Mouse (Mus musculus) embryonic facial prominence, embryonic 11.5 days (tissue): ENCODE data around the gene Polr1d. TPM values are rescaled to one million over a fixed set of nuclear protein-coding genes. Genes with fewer than 3 reads are reported as not detected.

Experiments
- ATAC-seq: fragments of 200-750 bp; cut with Nextera tagmentation; replicated peaks from 2 replicates; pipeline ENCODE4 v1.8.0; 2017; ENCODE audit warnings: low read depth; ENCODE audit not compliant: insufficient number of reproducible peaks, low FRiP score, low TSS enrichment
- DNase-seq: peaks from one replicate; pipeline ENCODE4 v3.0.0-alpha.2; 2015; ENCODE audit warnings: low spot score
- H3K27ac ChIP-seq: fragments of 300-500 bp; sonication (generic); replicated peaks from 2 replicates; pipeline ENCODE4 v1.5.1; 2014; ENCODE audit warnings: mild to moderate bottlenecking, low read depth, low read length, control low read depth
- H3K27me3 ChIP-seq: fragments of 300-500 bp; sonication (generic); 2 replicates; pipeline ENCODE4 v1.6.1; 2014; ENCODE audit warnings: mild to moderate bottlenecking, low read length, moderate library complexity, mixed read lengths; ENCODE audit not compliant: control insufficient read depth, insufficient read depth
- H3K36me3 ChIP-seq: fragments of 300-500 bp; sonication (generic); replicated peaks from 2 replicates; pipeline ENCODE4 v1.6.1; 2014; ENCODE audit warnings: low read depth, mild to moderate bottlenecking, low read length, moderate library complexity, mixed read lengths; ENCODE audit not compliant: control insufficient read depth, insufficient read depth
- H3K4me1 ChIP-seq: fragments of 300-500 bp; sonication (generic); 2 replicates; pipeline ENCODE4 v1.6.1; 2014; ENCODE audit warnings: low read length, mixed read lengths; ENCODE audit not compliant: control insufficient read depth, insufficient read depth
- H3K4me2 ChIP-seq: fragments of 300-500 bp; sonication (generic); 2 replicates; pipeline ENCODE4 v1.6.1; 2014; ENCODE audit warnings: low read depth, mild to moderate bottlenecking, control low read depth, low read length, moderate library complexity
- H3K4me3 ChIP-seq: fragments of 300-500 bp; sonication (generic); 2 replicates; pipeline ENCODE4 v1.5.1; 2014; ENCODE audit warnings: low read depth, low read length, control low read depth
- H3K9ac ChIP-seq: fragments of 300-500 bp; sonication (generic); replicated peaks from 2 replicates; pipeline ENCODE4 v1.6.1; 2014; ENCODE audit warnings: mild to moderate bottlenecking, control low read depth, low read length
- H3K9me3 ChIP-seq: fragments of 300-500 bp; sonication (generic); replicated peaks from 2 replicates; pipeline ENCODE4 v1.6.1; 2016; ENCODE audit warnings: mild to moderate bottlenecking, low read length, inconsistent platforms, mixed read lengths; ENCODE audit not compliant: control insufficient read depth
- WGBS: fragments of 180-500 bp; shearing (Covaris S2); extraction: QIAGEN DNeasy Blood & Tissue Kit; methylation state at CpG from one replicate; pipeline ENCODE4 v1.1.7; 2014; 5-methylcytosine and 5-hydroxymethylcytosine counted together
- polyA plus RNA-seq: library from polyadenylated mRNA; unstranded; fragments of >200 nt; fragmentation: Nextera tagmentation; extraction: Ambion mirVana; gene quantifications from 2 replicates; pipeline ENCODE4 v1.2.1, GENCODE M21; 2014

The Polr1d gene
- polyA plus RNA-seq, 1 experiment from 2014 or later: 124 TPM

DNA sequence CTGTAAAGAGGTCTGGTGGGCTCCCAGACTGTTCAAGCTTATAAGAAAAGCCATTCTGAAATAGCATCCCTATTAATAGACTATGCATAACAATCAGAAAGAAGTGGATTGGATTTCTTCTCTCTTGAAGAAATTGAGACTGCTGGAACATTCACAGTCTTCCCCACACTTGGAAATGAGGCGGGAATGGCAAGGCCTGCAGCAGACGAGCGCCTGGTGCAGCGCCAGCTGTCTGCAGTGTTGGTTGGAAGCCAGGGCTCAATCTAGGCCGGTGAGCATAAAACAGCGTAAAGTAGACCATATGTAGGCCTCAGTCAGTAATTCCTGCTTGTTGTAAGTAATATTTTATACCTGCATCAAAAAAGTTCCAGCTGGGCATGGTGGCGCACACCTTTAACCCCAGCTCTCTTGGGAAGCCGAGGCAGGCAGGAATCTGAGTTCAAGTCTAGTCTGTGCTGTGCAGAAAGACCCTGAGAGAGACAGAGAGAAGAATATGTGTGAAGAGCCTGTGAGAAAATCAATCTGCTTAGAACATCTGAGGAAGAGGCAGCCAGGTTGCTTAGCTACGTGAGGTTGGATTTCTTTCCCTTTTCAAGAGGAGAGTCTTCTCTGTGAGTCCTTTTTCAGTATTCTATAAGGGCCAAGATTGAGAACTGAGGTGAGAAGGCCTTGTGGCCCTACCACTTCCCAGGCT is 8.5 kb downstream of the Polr1d start:
- whole genome bisulfite sequencing: 95% methylated on average over 9 of the region's 9 CpGs
- no peak for ATAC-seq

DNA sequence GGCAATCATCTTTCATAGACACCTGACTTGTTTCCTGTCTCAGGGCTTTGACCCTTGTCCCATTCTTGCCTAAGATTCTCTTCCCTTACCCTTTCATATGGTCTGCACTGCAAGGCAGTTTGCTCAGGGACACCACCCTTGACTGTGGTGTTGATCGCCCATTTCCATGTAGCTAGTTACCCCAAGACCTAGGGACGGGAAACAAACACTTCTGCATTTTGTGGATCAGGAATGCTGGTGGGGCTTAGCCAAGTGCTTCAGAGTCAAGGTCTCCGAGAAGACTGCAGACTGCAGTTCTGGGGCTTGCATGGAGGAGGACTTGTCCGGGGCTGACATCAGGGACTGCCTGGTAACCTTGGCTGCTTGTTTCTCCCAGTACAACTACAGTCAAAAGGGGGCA is 10.0 kb downstream of the Polr1d start:
- H3K36me3 ChIP-seq: no peaks in the 10 kb centered on the region
- H3K9ac ChIP-seq: no peak overlapping the region
- no peak for DNase-seq
- no peaks in the 10 kb centered on the region for H3K27me3 ChIP-seq
- no peaks in the 10 kb centered on the region for H3K4me1 ChIP-seq
- ATAC-seq: no peak
- no peaks in the 10 kb centered on the region for H3K9me3 ChIP-seq
- WGBS: 94% methylated on average over 4 of the region's 4 CpGs
- H3K4me2 ChIP-seq: no peak overlapping the region
- no peak overlapping the region for H3K4me3 ChIP-seq
- H3K27ac ChIP-seq: no peak overlapping the region

More for the DNA sequence above, 8.5 kb downstream of the Polr1d start:
- H3K9me3 ChIP-seq: no peaks in the 10 kb centered on the region
- no peak overlapping the region for H3K9ac ChIP-seq
- no peaks in the 10 kb centered on the region for H3K4me1 ChIP-seq
- DNase-seq: no peak
- no peak overlapping the region for H3K4me2 ChIP-seq
- H3K27me3 ChIP-seq: no peaks in the 10 kb centered on the region
- no peaks in the 10 kb centered on the region for H3K36me3 ChIP-seq
- H3K4me3 ChIP-seq: no peak overlapping the region
- H3K27ac ChIP-seq: no peak overlapping the region

DNA sequence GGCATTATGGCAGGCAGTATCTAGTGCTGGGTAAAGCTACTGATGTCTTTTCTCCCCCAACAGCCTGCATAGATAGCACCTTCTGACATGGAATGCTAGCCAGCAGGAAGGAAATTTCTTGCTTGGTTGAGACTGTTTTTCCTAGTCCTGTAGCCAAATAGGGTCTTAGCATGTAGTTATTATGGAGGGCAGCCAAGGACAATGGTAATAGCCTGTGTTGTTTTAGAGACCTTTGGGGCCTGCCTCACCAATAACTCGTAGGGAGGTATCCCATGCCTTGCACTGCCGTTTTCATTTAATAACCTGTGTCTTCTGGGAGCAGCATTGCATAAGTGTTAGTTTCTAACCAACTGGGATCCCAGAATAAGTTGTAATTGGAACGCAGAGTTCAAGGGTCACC is 13.0 kb downstream of the Polr1d start:
- 78% methylated on average over 3 of the region's 3 CpGs for WGBS
- Histone ChIP-seq H3K9me3 (no peaks in the 10 kb centered on the region), H3K36me3 (no peaks in the 10 kb centered on the region; the same call in 1 of the 2 replicates), H3K27me3 (no peaks in the 10 kb centered on the region), H3K9ac (no peak overlapping the region), H3K4me3 (no peak overlapping the region), H3K4me1 (no peaks in the 10 kb centered on the region), H3K27ac (no peak overlapping the region), H3K4me2 (no peak overlapping the region)
- DNase-seq: no peak
- no peak for ATAC-seq

GRCm38 (mm10) chr5:147090256-147090963 is 13.6 kb downstream of the Polr1d start:
- no peaks in the 10 kb centered on the region; the same call in 1 of the 2 replicates for H3K36me3 ChIP-seq
- H3K4me2 ChIP-seq: no peak overlapping the region
- H3K27ac ChIP-seq: no peak overlapping the region
- WGBS: 75% methylated on average over 11 of the region's 11 CpGs
- no peak overlapping the region for H3K9ac ChIP-seq
- no peaks in the 10 kb centered on the region for H3K9me3 ChIP-seq
- ATAC-seq: no peak
- no peak overlapping the region for H3K4me3 ChIP-seq
- H3K27me3 ChIP-seq: no peaks in the 10 kb centered on the region
- no peak for DNase-seq
- H3K4me1 ChIP-seq: no peaks in the 10 kb centered on the region

- H3K36me3 ChIP-seq: no peaks in the 10 kb centered on the region; the same call in 1 of the 2 replicates
- H3K27ac ChIP-seq: no peak overlapping the region
- H3K4me2 ChIP-seq: no peak overlapping the region
- H3K9ac ChIP-seq: no peak overlapping the region
- no peaks in the 10 kb centered on the region for H3K27me3 ChIP-seq
- WGBS: 98% methylated on average over 7 of the region's 7 CpGs
- H3K9me3 ChIP-seq: no peaks in the 10 kb centered on the region
- no peaks in the 10 kb centered on the region for H3K4me1 ChIP-seq
- no peak for DNase-seq
- no peak overlapping the region for H3K4me3 ChIP-seq
- ATAC-seq: no peak
Observed at GRCm38 (mm10) chr5:147092448-147092847, 15.6 kb downstream of the Polr1d start.

DNA sequence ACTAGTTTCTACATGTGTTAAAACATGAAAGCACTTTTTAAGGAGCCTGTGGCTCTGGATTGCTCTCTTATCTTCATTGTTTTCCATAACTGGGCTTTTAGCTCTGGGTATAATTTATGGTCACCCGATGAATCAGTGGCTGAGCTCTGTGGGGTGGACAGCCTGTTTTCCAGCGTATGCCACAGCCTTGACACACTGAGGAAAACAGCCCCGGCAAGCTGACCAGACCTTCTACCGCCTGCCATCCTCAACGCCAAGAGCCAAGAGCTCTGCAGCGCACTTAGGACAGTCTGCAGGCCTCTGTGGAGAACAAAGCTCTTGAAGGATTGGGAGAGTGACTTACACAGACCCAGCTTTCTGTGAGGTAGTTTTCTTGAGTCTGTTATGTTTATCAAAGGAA is 17.4 kb downstream of the Polr1d start:
- Histone ChIP-seq H3K9ac (no peak overlapping the region), H3K27ac (no peak overlapping the region), H3K36me3 (no peaks in the 10 kb centered on the region; the same call in 1 of the 2 replicates), H3K4me2 (no peak overlapping the region), H3K9me3 (no peaks in the 10 kb centered on the region), H3K4me3 (no peak overlapping the region), H3K27me3 (no peaks in the 10 kb centered on the region), H3K4me1 (no peaks in the 10 kb centered on the region)
- ATAC-seq: no peak
- WGBS: 94% methylated on average over 6 of the region's 6 CpGs
- DNase-seq: no peak

GRCm38 (mm10) chr5:147096586-147096985 is 19.7 kb downstream of the Polr1d start:
- 95% methylated on average over 4 of the region's 4 CpGs for WGBS
- H3K27ac ChIP-seq: no peak overlapping the region
- ATAC-seq (no peak), DNase-seq (no peak)
- no peaks in the 10 kb centered on the region for H3K27me3 ChIP-seq
- H3K4me3 ChIP-seq: no peak overlapping the region
- no peak overlapping the region for H3K4me2 ChIP-seq
- H3K36me3 ChIP-seq: no peaks in the 10 kb centered on the region; the same call in 1 of the 2 replicates
- H3K4me1 ChIP-seq: no peaks in the 10 kb centered on the region
- no peak overlapping the region for H3K9ac ChIP-seq
- H3K9me3 ChIP-seq: no peaks in the 10 kb centered on the region

DNA sequence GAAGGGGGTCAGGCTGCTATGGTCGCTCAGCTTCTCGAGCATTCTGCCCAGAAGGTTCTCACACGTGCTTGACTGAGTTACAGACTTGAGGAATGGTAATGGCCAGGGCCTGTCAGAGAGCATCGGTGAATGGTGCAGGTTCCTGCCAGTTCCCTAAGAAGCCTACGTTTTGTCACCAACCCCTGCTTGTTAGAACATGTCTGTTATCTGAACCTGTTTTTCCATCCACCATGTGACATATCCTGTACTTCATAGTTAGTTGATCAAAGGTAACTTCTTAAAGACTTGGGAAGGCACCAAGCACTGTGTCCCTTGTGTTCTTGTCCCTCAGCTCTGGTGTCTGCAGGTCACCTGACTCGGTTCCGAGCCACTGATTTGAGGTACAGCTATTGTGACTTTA is 21.8 kb downstream of the Polr1d start:
- Histone ChIP-seq H3K4me2 (no peak overlapping the region), H3K27ac (no peak overlapping the region), H3K9ac (no peak overlapping the region), H3K27me3 (no peaks in the 10 kb centered on the region), H3K4me1 (no peaks in the 10 kb centered on the region), H3K9me3 (no peaks in the 10 kb centered on the region), H3K36me3 (no peaks in the 10 kb centered on the region; the same call in 1 of the 2 replicates), H3K4me3 (no peak overlapping the region)
- 80% methylated on average over 7 of the region's 7 CpGs for WGBS
- no peak for DNase-seq
- no peak for ATAC-seq
